Mouse (Mus musculus) CD4-positive helper T cell, adult 2 months (primary cell): ENCODE data around the gene Itpkb.
"Not testable (repeated sequence)": the region's sequence is repeated elsewhere in the genome, so short reads cannot be mapped to it uniquely, and the experiment has no call there.

Experiments
- DNase-seq: peaks from one replicate; pipeline ENCODE4 v3.0.0-alpha.2; 2012; ENCODE audit warnings: low read depth, missing footprints, low spot score

Itpkb gene

GRCm38 (mm10) chr1:180367045-180367619 is 36.8 kb downstream of the Itpkb start:
- DNase-seq: no peak

- DNase-seq: no peak
Measured at GRCm38 (mm10) chr1:180367626-180368025, 37.3 kb downstream of the Itpkb start.

DNA sequence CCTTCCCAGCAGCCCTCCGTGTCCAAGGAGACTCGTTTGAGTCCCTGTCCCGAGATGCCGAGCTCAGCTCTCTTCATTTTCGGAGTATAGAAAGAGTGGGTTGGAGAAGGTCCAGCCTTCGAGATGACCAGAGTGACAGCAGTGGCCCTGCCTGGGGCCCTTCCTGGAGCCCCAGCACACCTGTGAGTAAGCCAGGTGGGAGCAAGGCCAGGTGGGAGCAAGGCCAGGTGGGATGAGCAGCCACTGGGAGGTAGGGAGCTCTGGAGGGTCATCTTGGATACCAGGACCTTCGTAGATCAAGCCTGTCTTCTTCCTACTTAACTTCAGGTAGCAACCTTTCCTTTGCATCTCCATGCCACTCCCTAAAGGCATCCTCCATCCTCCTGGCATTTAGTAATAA is 37.8 kb downstream of the Itpkb start:
- no peak for DNase-seq

- no peak for DNase-seq
Measured at GRCm38 (mm10) chr1:180368646-180369045, 38.4 kb downstream of the Itpkb start.

- peak; percentile 73 for DNase-seq
Measured at GRCm38 (mm10) chr1:180370858-180371652, 40.8 kb downstream of the Itpkb start.

DNA sequence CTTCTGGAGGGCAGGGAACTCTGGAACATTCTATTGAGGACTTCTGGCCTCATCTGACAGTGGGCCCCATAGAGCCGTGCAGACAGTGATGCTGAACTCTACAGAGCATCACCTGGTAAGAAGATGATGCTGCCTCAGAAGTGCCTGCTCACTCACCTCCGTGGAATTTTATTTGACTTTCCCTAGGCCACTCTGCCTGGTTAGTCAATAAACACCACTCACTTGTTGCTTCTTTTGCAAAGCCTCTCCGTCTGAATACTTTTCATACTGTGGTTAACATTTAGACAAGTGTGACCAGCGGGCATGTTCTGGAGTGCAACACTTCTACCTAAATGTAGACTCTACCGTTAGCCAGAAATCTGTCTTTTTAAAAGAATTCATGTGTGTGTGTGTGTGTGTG is 42.0 kb downstream of the Itpkb start:
- DNase-seq: not testable (repeated sequence)

DNA sequence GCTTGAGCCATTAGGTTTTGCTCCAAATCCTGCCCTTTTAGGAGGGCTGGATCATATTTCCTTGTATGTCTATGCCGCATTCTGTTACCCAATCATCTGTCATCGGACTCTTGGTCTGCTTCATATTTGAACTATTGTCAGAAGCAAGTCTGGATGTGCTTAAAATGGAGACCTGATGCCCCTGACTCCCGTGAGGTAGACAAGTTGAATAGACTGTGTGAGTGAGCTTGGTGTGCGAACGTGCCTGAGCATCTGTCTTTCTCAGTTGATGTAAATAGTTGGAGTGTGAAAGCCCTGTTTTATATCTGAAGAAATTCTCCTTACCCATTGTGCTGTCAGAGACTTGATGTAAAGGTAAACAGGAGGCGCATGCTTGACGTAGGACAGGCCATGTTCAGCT is 46.3 kb downstream of the Itpkb start:
- DNase-seq: no peak

GRCm38 (mm10) chr1:180379559-180379958 is 49.3 kb downstream of the Itpkb start:
- no peak for DNase-seq

- DNase-seq: no peak
Measured at GRCm38 (mm10) chr1:180382358-180382757, 52.1 kb downstream of the Itpkb start.

- DNase-seq: no peak
Measured at GRCm38 (mm10) chr1:180383884-180384283, 53.6 kb downstream of the Itpkb start.

DNA sequence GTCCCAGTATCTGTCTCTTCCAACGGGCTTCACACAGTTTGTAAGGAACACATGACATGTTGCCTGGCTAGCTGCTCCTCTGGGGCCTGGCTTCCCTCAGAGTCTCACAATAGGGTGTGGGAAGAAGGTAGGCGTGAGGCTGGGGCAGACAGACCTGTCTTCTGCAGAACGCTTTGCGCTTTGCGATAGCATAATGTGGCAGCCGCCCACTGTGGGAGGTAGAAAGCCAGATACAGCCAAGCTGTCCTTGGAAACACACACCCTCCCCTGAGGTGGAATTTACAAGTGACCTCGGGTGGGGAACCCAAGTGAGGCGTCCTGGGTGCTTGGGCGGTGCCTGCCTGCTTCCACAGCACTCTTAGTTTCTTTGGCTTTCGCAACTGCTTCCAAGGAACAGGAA is 54.2 kb downstream of the Itpkb start:
- DNase-seq: no peak

DNA sequence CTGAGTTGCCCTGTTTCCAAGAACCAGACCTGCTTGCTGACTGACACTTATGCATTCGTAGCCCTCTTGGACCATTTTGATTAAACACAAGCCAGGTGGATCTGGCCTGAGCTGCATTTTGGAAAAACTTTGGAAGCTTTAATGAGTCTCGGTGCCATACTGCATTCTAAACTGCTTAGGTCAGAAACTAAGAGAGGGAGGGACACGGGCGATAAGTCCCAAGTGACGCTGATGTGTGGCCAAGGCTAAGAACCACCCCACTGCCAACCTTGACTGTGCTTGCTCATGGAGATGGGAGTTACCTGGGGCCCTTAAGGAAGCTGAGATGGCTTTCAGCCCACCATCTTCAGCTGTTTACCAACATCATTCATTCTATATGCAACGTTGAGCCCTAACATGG is 55.0 kb downstream of the Itpkb start:
- DNase-seq: no peak

GRCm38 (mm10) chr1:180386951-180387749 is 56.9 kb downstream of the Itpkb start:
- peak; percentile 96 for DNase-seq

DNA sequence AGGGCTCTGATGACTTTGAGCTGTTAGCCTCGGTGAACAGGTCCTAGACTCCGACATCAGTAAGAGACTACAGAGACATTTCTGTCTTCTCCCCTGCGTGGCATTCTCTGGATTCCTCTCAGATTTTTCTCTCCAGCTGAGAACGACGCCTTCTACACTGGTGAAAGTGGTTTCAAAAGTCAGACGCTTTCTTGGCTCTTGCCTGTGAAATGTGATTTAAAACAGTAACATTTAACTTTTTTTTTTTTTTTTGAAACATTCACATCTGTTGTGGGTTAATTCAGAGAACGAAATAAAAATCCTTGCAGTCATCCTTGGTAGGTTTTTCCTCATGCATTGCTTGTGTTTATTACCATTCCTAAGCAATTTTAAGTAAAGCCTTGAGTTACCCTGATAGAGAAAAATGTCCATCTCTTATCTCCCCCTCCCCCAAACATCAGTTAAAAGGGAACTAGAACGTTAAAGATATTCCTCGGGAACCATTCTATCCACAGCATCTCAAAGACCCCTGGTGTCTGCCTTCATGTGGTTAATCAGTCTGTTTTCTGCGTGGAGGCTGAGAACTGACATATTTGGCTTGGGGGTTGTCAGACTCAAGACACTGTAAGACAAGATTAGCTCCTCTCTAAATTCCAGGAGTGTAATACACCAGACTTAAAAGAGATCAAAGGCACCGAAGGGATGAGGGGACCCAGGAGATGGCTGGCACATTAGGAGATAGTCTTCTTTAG is 57.6 kb downstream of the Itpkb start:
- peak; percentile 43 for DNase-seq

DNA sequence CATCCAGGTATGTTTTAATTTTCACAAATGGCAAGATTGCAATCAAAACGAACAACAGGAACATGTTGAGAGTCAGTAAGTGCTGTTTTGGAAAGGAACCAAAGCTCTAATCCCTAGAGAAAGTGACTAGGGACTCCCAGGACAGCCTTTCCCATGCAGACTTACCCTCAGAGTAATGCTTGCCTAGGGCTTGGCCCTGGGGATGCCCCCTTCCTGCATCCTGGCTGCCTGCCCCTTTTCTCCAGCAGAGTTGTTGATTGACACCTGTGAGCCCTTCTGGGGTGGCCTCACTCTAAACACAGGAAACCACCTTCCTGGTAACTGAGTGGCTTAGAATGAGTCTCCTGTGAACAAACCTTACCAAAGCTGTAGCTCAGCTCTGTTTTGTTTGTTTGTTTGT is 58.2 kb downstream of the Itpkb start:
- peak; percentile 79 for DNase-seq

GRCm38 (mm10) chr1:180389213-180389760 is 59.0 kb downstream of the Itpkb start:
- DNase-seq: not testable (repeated sequence)

- peak; percentile 90 for DNase-seq
Measured at GRCm38 (mm10) chr1:180390321-180390731, 60.0 kb downstream of the Itpkb start.

GRCm38 (mm10) chr1:180390746-180391574 is 60.7 kb downstream of the Itpkb start:
- DNase-seq: peak; percentile 71

DNA sequence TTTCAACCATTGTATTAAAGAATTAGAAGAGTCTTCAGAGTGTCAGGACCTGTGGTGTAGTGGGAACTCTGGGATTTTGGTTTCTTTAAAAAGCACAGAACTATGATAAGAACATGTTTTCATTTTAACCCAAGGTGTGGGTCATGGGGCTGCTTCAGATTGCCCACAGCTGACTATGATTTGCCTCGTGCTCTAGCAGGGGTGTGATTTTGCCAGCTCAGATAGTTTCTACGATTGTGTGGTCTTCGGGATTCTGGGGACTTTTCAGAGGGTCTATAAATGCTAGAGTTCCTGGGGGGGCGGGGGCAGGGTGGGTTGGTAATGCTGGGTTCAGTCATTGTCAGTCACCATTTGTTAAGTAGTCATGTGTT is 61.3 kb downstream of the Itpkb start:
- DNase-seq: no peak

DNA sequence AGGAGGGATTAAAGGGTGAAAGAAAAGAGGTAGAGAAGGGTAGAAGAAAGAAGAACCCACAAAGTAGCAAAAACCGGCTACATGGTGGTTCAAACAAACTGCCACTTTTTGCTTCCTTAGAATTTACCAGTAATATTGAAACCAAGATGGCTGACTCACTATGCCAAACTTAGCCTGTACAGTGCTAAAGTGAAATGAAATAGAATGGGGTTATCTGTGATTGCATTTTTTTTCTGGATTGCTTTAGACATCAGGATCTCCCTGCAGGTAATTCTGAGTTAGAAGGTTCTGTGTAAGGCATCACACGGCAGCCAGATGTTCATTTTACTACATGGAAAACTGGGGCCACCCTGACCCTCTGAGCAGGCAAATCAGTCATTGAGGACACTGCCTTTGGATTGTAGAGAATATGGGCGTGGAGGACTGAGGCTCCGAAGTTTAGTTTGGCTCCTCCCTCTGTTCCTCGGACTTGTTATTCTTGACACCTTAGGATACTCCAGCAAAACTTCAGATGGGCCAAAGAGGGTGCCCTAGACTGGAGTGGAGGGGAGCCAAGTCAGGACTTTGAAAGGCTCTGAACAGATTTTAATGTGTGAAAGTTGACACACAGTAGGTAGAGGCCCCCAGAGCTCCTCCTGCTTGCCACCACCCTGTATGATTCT is 62.0 kb downstream of the Itpkb start:
- DNase-seq: peak; percentile 47
